Mouse (Mus musculus) heart, postnatal 0 days (tissue): ENCODE data around the gene Pde4d. TPM values are rescaled to one million over a fixed set of nuclear protein-coding genes. Genes with fewer than 3 reads are reported as not detected.
A peak's percentile ranks its signal among the peaks of the same experiment; 100 is the strongest.

Experiments
- ATAC-seq: fragments of 200-750 bp; cut with Nextera tagmentation; 2 replicates; pipeline ENCODE4 v1.8.0; 2017; ENCODE audit warnings: low read depth, moderate number of reproducible peaks, moderate library complexity; ENCODE audit not compliant: insufficient read depth
- DNase-seq: peaks from one replicate; pipeline ENCODE4 v3.0.0-alpha.2; 2016; ENCODE audit warnings: low spot score
- H3K27ac ChIP-seq: fragments of 300-500 bp; sonication (generic); 2 replicates; pipeline ENCODE4 v1.5.1; 2014; ENCODE audit warnings: low read depth, mild to moderate bottlenecking
- H3K27me3 ChIP-seq: fragments of 300-500 bp; sonication (generic); 2 replicates; pipeline ENCODE4 v1.6.1; 2014; ENCODE audit warnings: low read length, mixed read lengths; ENCODE audit not compliant: control insufficient read depth, insufficient read depth
- H3K36me3 ChIP-seq: fragments of 300-500 bp; sonication (generic); replicated peaks from 2 replicates; pipeline ENCODE4 v1.6.1; 2014; ENCODE audit warnings: low read length, mixed read lengths; ENCODE audit not compliant: control insufficient read depth, insufficient read depth
- H3K4me1 ChIP-seq: fragments of 300-500 bp; sonication (generic); 2 replicates; pipeline ENCODE4 v1.6.1; 2014; ENCODE audit warnings: antibody characterized with exemption; ENCODE audit not compliant: control insufficient read depth, insufficient read depth
- H3K4me2 ChIP-seq: fragments of 300-500 bp; sonication (generic); 2 replicates; pipeline ENCODE4 v1.6.1; 2014; ENCODE audit warnings: low read depth, mild to moderate bottlenecking, low read length, moderate library complexity
- H3K4me3 ChIP-seq: fragments of 300-500 bp; sonication (generic); 2 replicates; pipeline ENCODE4 v1.5.1; 2014; ENCODE audit warnings: low read depth, low read length
- H3K9ac ChIP-seq: fragments of 300-500 bp; sonication (generic); replicated peaks from 2 replicates; pipeline ENCODE4 v1.6.1; 2014; ENCODE audit warnings: low read depth, low read length, mixed read lengths
- H3K9me3 ChIP-seq: fragments of 300-500 bp; sonication (generic); replicated peaks from 2 replicates; pipeline ENCODE4 v1.6.1; 2016; ENCODE audit warnings: low read length; ENCODE audit not compliant: control insufficient read depth
- CTCF ChIP-seq: IDR thresholded peaks from 2 replicates; pipeline ENCODE4 v1.5.1; 2016; ENCODE audit warnings: antibody characterized with exemption, control low read depth, low read depth
- EP300 ChIP-seq: IDR thresholded peaks from 2 replicates; pipeline ENCODE4 v1.6.1; 2016; ENCODE audit warnings: antibody characterized with exemption, low read depth
- WGBS: fragments of 180-500 bp; shearing (Covaris S2); extraction: QIAGEN DNeasy Blood & Tissue Kit; methylation state at CpG from one replicate; pipeline ENCODE4 v1.1.7; 2014; 5-methylcytosine and 5-hydroxymethylcytosine counted together
- polyA plus RNA-seq: library from polyadenylated mRNA; unstranded; fragments of >200 nt; fragmentation: Nextera tagmentation; extraction: Ambion mirVana; gene quantifications from 2 replicates; pipeline ENCODE4 v1.2.1, GENCODE M21; 2015
- total RNA-seq: library from RNA; depleted of rRNA; stranded (reverse); fragments of >200 nt; gene quantifications from 2 replicates; pipeline ENCODE4 v1.2.3, GENCODE M21; 2014; ENCODE audit warnings: low replicate concordance

Gene Pde4d
- total and polyA plus RNA-seq, 2 experiments from 2014 or later = 21.9 to 58.0 TPM

DNA sequence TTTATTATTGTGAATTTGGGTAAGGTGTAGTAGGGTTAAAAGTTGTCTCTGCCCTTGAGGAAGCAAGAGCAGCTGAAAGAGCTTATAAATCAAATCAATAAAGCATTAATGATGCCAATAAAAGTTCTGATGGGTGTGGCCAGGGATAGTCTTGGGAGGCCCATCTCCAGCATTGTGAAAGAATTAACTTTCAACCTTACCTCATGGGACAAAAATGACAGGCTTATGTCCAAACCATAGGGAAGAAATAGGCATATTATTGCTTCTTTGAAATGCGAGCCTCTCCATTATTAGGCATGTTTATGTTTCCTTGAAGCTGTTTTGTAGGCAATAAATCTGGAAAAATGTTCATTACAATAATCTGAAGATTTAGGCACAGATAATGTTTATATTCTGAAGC is 10.7 kb upstream of the Pde4d start:
- no peaks in the 10 kb centered on the region for H3K36me3 ChIP-seq
- H3K4me2 ChIP-seq = no peak overlapping the region
- no peak overlapping the region for H3K27ac ChIP-seq
- H3K9ac ChIP-seq = no peak overlapping the region
- no peaks in the 10 kb centered on the region for H3K27me3 ChIP-seq
- peaks cover 12% of the 10 kb centered on the region; the same call in 1 of the 2 replicates for H3K4me1 ChIP-seq
- DNase-seq (no peak), ATAC-seq (no peak)
- H3K4me3 ChIP-seq = no peak overlapping the region
- TF ChIP-seq EP300 = no peak
- no peak for TF ChIP-seq CTCF
- 83% methylated on average over 1 of the region's 1 CpGs for WGBS
- no peaks in the 10 kb centered on the region for H3K9me3 ChIP-seq

GRCm38 (mm10) chr13:108448348-108448931 is 1.3 kb upstream of the Pde4d start:
- H3K9me3 ChIP-seq = no peaks in the 10 kb centered on the region
- H3K9ac ChIP-seq = no peak overlapping the region
- no peaks in the 10 kb centered on the region for H3K36me3 ChIP-seq
- H3K4me1 ChIP-seq = peaks cover 5% of the 10 kb centered on the region; the same call in 1 of the 2 replicates
- DNase-seq = no peak
- no peak overlapping the region for H3K27ac ChIP-seq
- TF ChIP-seq EP300 = no peak
- TF ChIP-seq CTCF = no peak
- ATAC-seq = no peak
- WGBS = 78% methylated on average over 11 of the region's 11 CpGs
- no peak overlapping the region for H3K4me2 ChIP-seq
- H3K4me3 ChIP-seq = no peak overlapping the region
- H3K27me3 ChIP-seq = no peaks in the 10 kb centered on the region

GRCm38 (mm10) chr13:108451122-108451521 is 1.4 kb downstream of the Pde4d start:
- DNase-seq (no peak), ATAC-seq (no peak)
- H3K9me3 ChIP-seq = no peaks in the 10 kb centered on the region
- H3K36me3 ChIP-seq = no peaks in the 10 kb centered on the region
- WGBS = 80% methylated on average over 2 of the region's 2 CpGs
- TF ChIP-seq CTCF (no peak), EP300 (no peak)
- peaks cover 12% of the 10 kb centered on the region; the same call in 1 of the 2 replicates for H3K4me1 ChIP-seq
- H3K9ac ChIP-seq = no peak overlapping the region
- H3K27me3 ChIP-seq = no peaks in the 10 kb centered on the region
- 0 out of 2 replicates have a peak overlapping the region, but pooled peaks have one; percentile 90 for H3K27ac ChIP-seq
- peak overlapping the region; percentile 55 for H3K4me2 ChIP-seq
- H3K4me3 ChIP-seq = peak overlapping the region; percentile 23; the same call in 1 of the 2 replicates

GRCm38 (mm10) chr13:108453064-108453919 is 3.5 kb downstream of the Pde4d start:
- H3K9me3 ChIP-seq = no peaks in the 10 kb centered on the region
- peak; percentile 86 for DNase-seq
- peaks cover 12% of the 10 kb centered on the region; the same call in 1 of the 2 replicates for H3K4me1 ChIP-seq
- 42% methylated on average over 6 of the region's 6 CpGs for WGBS
- no peak overlapping the region for H3K4me2 ChIP-seq
- TF ChIP-seq EP300 (peak; percentile 94), CTCF (no peak)
- H3K27me3 ChIP-seq = no peaks in the 10 kb centered on the region
- no peak overlapping the region for H3K4me3 ChIP-seq
- peak; percentile 84 for ATAC-seq
- H3K9ac ChIP-seq = no peak overlapping the region
- peak overlapping the region; percentile 77 for H3K27ac ChIP-seq
- H3K36me3 ChIP-seq = no peaks in the 10 kb centered on the region

- Histone ChIP-seq H3K27me3 (no peaks in the 10 kb centered on the region), H3K27ac (no peak overlapping the region), H3K4me2 (no peak overlapping the region), H3K4me3 (no peak overlapping the region), H3K9ac (no peak overlapping the region), H3K9me3 (no peaks in the 10 kb centered on the region), H3K4me1 (peaks cover 9% of the 10 kb centered on the region; the same call in 1 of the 2 replicates), H3K36me3 (no peaks in the 10 kb centered on the region)
- DNase-seq (no peak), ATAC-seq (no peak)
- no peak for TF ChIP-seq CTCF
- no peak for TF ChIP-seq EP300
- 84% methylated on average over 5 of the region's 5 CpGs for WGBS
These were observed 12.8 kb downstream of the Pde4d start for GRCm38 (mm10) chr13:108462518-108462917.
